Mouse (Mus musculus): ENCODE data around the gene Chst3.
"Not testable (repeated sequence)": the region's sequence is repeated elsewhere in the genome, so short reads cannot be mapped to it uniquely, and the experiment has no call there.

The Chst3 gene

DNA sequence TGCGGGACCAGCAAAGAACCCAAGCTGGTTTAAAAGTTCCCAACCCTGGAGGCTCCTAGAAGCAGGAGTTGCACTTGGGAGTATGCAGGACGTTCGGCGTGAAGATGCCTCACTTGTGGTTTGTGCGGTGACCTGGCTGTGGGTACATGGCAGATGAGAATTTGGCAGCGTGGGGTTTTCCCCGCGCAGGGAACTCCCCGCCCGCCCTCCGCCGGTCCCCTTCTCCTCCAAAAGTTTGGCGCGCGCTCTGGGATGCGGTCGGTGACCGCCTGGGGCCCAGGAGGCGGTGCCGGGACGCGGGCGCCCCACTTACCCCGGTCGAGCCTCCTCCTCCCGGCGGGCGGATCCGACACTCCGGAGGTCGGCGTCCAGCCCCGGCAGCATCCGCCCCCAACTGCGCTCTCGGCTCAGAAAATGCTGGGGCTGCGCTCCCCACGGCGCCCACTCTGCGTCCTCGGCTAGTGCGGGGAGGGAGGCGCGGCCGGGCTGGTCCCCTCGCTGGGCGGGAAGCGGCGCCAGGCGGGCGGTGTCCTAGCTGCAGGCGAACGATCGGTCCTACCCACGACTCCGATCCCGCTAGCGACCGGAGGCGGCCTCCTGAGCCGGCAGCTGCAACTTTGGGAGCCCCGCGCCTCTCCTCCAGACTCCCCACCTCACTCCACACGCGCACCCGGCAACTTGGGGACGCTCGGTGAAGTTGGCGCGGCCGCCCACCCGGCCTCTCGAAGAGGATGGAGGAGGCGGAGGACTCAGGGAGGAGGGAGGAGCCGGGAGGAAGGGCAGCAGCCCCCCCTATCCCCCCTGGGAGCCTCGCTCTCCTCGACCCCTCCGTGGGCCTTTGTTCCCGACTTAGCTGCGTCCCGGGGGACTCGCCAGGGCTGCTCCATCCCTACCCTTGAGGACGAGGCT is at the start of gene Chst3:
Gene Chst3, minus strand, starts transcription at position 670 of the 909 bp plus-strand sequence.
- DNase-seq, result peak; percentile 48 to 62

DNA sequence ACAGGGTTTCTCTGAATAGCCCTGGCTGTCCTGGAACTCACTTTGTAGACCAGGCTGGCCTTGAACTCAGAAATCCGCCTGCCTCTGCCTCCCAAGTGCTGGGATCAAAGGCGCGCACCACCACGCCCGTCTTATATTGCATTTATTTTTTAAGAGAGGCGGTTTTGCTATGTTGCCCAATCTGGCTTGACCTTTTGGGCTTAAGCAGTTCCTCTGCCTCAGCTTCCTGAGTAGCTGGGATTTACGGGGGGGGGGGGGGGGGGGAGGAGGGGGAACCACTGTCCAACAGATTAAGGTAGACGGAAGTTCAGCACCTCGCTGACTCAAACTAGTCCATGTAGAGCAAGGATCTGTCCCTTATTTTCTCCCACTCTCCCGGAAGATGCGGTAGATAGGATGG is 49.7 kb upstream of the Chst3 start:
- no peak for DNase-seq

DNA sequence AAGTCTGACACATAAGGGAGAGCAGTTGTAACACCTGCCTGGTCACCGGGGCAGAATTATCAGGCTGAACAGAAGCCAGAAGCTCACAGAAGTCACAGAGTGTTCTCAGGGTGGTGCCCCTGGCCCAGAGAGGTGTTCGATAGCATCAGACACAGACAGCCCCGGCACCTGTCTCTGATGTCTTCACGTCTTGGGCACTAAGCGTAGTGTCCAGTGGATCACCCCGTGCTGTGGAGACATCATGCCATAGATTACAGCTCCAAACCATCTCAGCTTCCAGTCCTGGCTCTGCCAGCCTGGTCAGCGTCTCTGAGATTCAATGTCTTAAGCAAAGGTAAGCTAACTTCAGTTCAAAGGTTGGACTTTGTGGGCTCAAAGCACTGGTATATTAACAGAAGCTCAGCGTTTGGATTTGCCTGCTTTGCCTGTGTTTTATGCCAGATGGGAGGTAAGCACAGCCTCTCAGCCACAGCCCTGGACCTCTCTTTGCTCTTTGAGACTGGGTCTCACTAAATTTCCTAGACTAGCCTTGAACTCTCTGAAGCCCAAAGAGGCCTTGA is 47.9 kb upstream of the Chst3 start:
- DNase-seq, result no peak

- no peak for DNase-seq
These were observed 46.2 kb upstream of the Chst3 start for GRCm38 (mm10) chr10:60265252-60265651.

DNA sequence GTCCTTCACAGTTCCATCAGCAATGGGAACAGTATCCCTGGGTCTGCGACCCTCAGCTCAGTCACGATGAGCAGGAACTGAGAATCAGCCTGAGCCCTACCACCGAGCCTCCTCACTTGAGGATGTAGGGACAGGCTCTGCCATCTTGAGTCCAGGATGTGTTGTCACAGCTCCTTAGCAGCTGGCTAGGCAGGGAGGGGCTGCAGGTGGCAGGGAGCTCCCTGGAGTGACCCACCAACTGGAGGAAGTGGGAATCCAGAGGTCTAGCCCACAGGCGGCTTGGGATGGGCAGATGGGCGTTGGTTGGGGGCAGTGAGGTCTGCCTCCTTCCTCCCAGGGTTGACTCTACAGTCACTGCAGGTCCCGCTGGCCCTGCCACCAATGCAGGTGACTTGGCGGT is 44.3 kb upstream of the Chst3 start:
- DNase-seq, result no peak

GRCm38 (mm10) chr10:60262386-60262785 is 43.3 kb upstream of the Chst3 start:
- peak; percentile 91 to 93 for DNase-seq

- no peak for DNase-seq
These were observed 42.5 kb upstream of the Chst3 start for GRCm38 (mm10) chr10:60261530-60261929.

- peak; percentile 47 to 57 for DNase-seq
These were observed 41.7 kb upstream of the Chst3 start for GRCm38 (mm10) chr10:60260557-60261294.

- no peak for DNase-seq
These were observed 38.3 kb upstream of the Chst3 start for GRCm38 (mm10) chr10:60257261-60257825.

GRCm38 (mm10) chr10:60256088-60256487 is 37.0 kb upstream of the Chst3 start:
- DNase-seq, result no peak

- DNase-seq, result peak; percentile 59
These were observed 33.5 kb upstream of the Chst3 start for GRCm38 (mm10) chr10:60252606-60253005.

- DNase-seq, result no peak
These were observed 33.1 kb upstream of the Chst3 start for GRCm38 (mm10) chr10:60252187-60252586.

- DNase-seq, result no peak
These were observed 31.4 kb upstream of the Chst3 start for GRCm38 (mm10) chr10:60250426-60250965.

- not testable (repeated sequence) for DNase-seq
These were observed 29.3 kb upstream of the Chst3 start for GRCm38 (mm10) chr10:60248345-60248744.

DNA sequence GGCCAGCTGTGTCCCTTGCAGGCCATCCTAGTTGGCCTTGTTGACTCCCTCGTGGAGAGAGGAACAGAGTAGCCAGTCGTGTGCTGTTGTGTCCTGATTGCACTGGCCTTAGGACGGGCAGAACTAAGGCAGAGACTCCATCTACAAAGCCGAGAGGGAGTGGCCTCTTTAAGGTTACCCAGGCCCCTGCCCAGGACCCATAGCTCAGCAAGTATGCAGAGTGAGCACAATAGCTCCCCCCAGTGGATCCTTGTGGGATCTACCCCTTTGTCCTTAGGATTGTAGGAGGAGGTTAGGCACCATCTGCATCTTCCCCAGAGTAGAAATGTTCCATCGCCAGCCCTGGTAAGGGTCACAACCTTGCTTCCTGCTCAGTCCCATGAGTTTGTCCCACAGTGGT is 27.5 kb upstream of the Chst3 start:
- peak; percentile 41 to 53 for DNase-seq

- DNase-seq, result no peak
These were observed 26.6 kb upstream of the Chst3 start for GRCm38 (mm10) chr10:60245635-60246034.

DNA sequence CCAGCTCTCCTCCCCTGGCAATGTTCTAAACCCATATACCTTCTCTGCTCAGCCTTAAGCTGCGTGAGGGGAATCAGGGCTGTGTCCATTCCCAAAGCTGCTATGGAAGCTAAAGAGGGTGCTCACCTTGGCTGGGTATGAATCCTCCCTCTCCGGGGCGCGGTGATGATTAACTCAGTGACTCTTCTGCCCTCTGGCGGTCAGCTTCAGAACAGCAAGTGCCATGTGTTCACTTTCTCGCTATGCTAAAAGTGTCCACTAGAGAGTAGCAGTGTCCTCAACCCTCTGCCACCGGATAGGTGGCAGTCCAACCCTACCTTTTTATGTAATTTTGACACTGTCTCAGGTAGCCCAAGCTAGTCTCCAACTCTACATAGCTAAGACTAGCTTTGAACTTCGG is 26.0 kb upstream of the Chst3 start:
- peak; percentile 84 to 88 for DNase-seq

DNA sequence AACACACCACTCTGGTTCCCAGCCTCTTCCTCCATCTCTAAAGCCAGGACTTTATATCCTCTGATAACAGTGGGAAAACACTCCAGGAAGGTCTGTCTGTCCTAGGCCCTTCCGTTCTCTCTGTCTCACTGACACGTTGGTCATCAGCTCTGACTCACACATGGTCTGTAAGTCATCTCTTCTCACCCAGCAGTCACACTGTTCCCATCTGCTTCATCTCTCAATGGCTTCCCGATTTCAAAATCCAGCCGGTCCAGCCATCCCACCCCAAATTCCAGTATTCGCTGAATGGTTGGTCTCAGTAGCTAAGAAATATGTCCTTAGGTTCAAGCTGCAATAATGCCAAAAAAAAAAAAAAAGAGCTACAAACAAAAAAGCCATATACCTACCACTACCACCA is 24.9 kb upstream of the Chst3 start:
- DNase-seq, result no peak

GRCm38 (mm10) chr10:60240416-60240815 is 21.4 kb upstream of the Chst3 start:
- DNase-seq, result no peak

DNA sequence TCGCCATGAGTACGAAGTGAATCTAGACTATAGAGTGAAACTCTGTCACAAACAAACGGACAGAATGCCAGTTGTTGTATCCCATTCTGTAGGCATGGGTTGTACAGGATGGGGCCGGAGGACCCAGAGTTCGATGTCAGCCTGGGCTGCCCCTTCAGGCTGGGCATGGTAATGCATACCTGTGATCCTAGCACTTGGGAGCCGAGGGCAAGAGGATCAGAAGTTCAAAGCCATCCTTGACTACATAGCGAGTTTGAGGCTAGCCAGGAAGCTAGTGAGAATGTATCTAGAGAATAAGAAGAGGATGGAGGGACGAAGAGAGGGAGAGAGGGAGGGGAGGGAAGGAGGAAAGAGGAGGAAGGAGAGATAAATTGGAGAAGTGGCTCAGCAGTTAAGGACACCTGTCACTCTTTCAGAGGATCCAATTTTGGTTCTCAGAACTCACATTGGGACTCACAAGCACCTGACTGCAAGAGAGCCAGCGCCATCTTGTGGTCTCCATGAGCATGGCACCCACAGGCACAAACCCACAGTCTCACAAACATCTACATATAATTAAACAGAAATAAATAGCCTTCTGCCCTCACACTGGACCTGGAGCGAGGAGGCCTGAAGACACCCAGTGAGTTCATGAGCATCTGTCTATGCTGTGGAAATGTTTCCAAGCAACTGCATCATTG is 18.6 kb upstream of the Chst3 start:
- peak; percentile 35 to 53 for DNase-seq

DNA sequence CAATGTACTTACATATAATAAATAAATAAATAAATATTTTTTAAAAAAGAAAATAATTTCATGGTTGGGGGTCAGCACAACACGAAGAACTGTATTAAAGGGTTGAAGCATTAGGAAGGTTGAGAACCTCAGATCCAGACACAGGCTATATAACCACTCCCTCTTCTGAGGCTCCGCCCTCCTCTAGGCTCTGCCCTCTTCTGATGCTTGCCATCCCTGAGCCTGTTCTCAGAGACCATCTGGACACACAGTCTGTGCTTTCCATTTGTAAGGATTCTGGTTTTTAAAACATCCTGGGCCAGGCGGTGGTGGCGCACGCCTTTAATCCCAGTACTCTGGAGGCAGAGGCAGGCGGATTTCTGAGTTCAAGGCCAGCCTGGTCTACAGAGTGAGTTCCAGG is 16.8 kb upstream of the Chst3 start:
- not testable (repeated sequence) for DNase-seq

DNA sequence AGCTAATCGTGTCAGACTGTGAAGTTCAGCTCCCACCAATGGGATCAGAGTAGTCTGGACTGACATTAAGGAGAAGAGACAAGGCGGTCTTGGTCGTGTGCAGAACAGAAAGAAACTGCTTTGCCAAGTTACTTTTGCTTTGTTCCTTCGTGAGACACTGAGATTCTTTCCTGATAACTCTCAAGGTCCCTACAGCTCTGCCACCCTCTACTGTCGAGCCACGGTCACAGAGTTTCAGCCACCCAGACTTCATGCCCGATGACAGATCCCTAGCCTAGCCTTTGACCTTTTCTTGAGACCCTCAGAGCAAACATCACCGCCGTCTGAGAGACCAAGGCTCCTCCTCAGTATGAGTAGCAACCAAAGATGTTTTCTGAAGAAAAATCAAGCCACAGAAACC is 14.9 kb upstream of the Chst3 start:
- no peak for DNase-seq

All from lung, adult 18-20 months (tissue).